17 mouse cellular contexts compared by ENCODE assay signal in genomic region chr9:95607196-95607595, GRCm38 (mm10). TPM values are rescaled to one million over a fixed set of nuclear protein-coding genes. Genes with fewer than 3 reads are reported as not detected.
DNase-seq lines count a peak whose midpoint lies in the region; TF ChIP-seq lines count a peak whose summit lies in the region.
"Had no signal": no experiment of that assay in that cellular context is flagged by ENCODE, and none has a peak within 500 bp of the region (broad histone marks: within the 10 kb centered on the region; RNA-seq: fewer than 3 reads in every experiment).

No protein-coding gene starts in this region.

- no peaks in the 10 kb centered on the region for H3K36me3 ChIP-seq in E14TG2a.4 (ENCODE audit: insufficient read depth, low read length)
- H3K36me3 ChIP-seq: limb, embryonic 10.5 days; liver, embryonic 12.5 days; midbrain, embryonic 15.5 days had no signal

- peaks cover 46% of the 10 kb centered on the region for H3K4me1 ChIP-seq in E14TG2a.4 (replicated peaks; ENCODE audit: low read depth, low read length)
- H3K4me1 ChIP-seq: forebrain, embryonic 13.5 days; limb, embryonic 10.5 days; liver, embryonic 12.5 days; midbrain, embryonic 15.5 days had no signal

- peaks cover 11% of the 10 kb centered on the region for H3K27me3 ChIP-seq in E14TG2a.4 (ENCODE audit: insufficient read depth, low read length)
- H3K27me3 ChIP-seq: forebrain, embryonic 13.5 days; midbrain, embryonic 15.5 days had no signal

- H3K27ac ChIP-seq in layer of hippocampus, adult 2 months = no peak overlapping the region
- H3K27ac ChIP-seq: forebrain, embryonic 13.5 days; limb, embryonic 10.5 days; liver, embryonic 12.5 days; midbrain, embryonic 15.5 days had no signal

- peak; percentile 78 for DNase-seq in heart, adult 11 months
- DNase-seq in heart, postnatal 4 days = no peak
- DNase-seq in layer of hippocampus, adult 2 months (ENCODE audit: low spot score in 2 of 2) = no peak
- DNase-seq in layer of hippocampus, adult 8-10 months (ENCODE audit: low spot score in 2 of 2) = no peak
- DNase-seq in ZHBTc4 (ENCODE audit: low read depth, low spot score) = peak; percentile 13
- no peak for DNase-seq in embryo, embryonic 11 days
- DNase-seq in testis, postnatal 14 days (ENCODE audit: low spot score) = no peak
- DNase-seq: B cell, adult 2 months; heart, adult 18-20 months; kidney, adult 8-10 months; right cerebral cortex, adult 18-20 months; thymus, adult 2 months had no signal

- H3K4me3 ChIP-seq in layer of hippocampus, adult 2 months = no peak overlapping the region
- no peak overlapping the region for H3K4me3 ChIP-seq in E14TG2a.4 (replicated peaks; ENCODE audit: low read length)
- H3K4me3 ChIP-seq: forebrain, embryonic 13.5 days; limb, embryonic 10.5 days; liver, embryonic 12.5 days; midbrain, embryonic 15.5 days had no signal

- no peaks in the 10 kb centered on the region for H3K9me3 ChIP-seq in E14TG2a.4 (ENCODE audit: low read length)
- H3K9me3 ChIP-seq: forebrain, embryonic 13.5 days; limb, embryonic 10.5 days; liver, embryonic 12.5 days; midbrain, embryonic 15.5 days had no signal

- TF ChIP-seq CTCF in layer of hippocampus, adult 2 months (conservative IDR thresholded peaks at IDR 0.05) = peak; percentile 60
- TF ChIP-seq CTCF in E14TG2a.4 (conservative IDR thresholded peaks at IDR 0.05; ENCODE audit: low read length) = 0 out of 2 replicates have a peak, but pooled peaks have one; percentile 9

RNA-seq across cellular contexts. Expression of gene Pcolce2, which starts 30.2 kb away (rescaled TPM):
- 10 to 100 TPM; 10.8 to 13.6 TPM for total RNA-seq in heart, postnatal 4 days (2021)
- total RNA-seq in layer of hippocampus, adult 2 months (2021) = 1 to 10 TPM; 2.9 to 3.0 TPM
- 1 to 10 TPM; 2.6 to 4.7 (median 2.9) TPM for total RNA-seq in layer of hippocampus, adult 8-10 months (2022)

RNA-seq across cellular contexts. Expression of gene Paqr9, which starts 47.7 kb away (rescaled TPM):
- total RNA-seq in heart, postnatal 4 days (2021) = 10 to 100 TPM; 35.1 to 37.6 TPM
- total RNA-seq in layer of hippocampus, adult 2 months (2021) = 10 to 100 TPM; 45.9 to 47.6 TPM
- total RNA-seq in layer of hippocampus, adult 8-10 months (2022) = 10 to 100 TPM; 34.3 to 44.9 (median 38.3) TPM

Comparison
In these comparisons a context has a peak if more than half of its experiments do, and no peak if none do; other contexts are left out.
1. DNase-seq: peak in heart, adult 11 months (single experiment) and ZHBTc4 (single experiment); none in heart, postnatal 4 days (single experiment), layer of hippocampus, adult 2 months (0 of 2), layer of hippocampus, adult 8-10 months (0 of 2), embryo, embryonic 11 days (single experiment) and testis, postnatal 14 days (single experiment).